Mouse (Mus musculus): ENCODE data around the gene Hhip. TPM values are rescaled to one million over a fixed set of nuclear protein-coding genes. Genes with fewer than 3 reads are reported as not detected.

Hhip gene
- polyA plus RNA-seq (2015; fragmentation: Nextera tagmentation; extraction: Ambion mirVana) = 8.9 and 10.6 TPM in 2 replicates

GRCm38 (mm10) chr8:80057198-80058174 lies at the start of gene Hhip:
Gene Hhip, minus strand, starts transcription at chr8:80058006.
- Histone ChIP-seq H3K4me1 (peaks cover 26% of the 10 kb centered on the region), H3K9me3 (no peaks in the 10 kb centered on the region), H3K4me3 (peak within 1 kb of the TSS; percentile 54), H3K4me2 (peak within 1 kb of the TSS; percentile 95), H3K27ac (no peak within 1 kb of the TSS), H3K9ac (peak within 1 kb of the TSS; percentile 66), H3K36me3 (no peaks in the 10 kb centered on the region), H3K27me3 (peaks cover 44% of the 10 kb centered on the region)
- WGBS = under 1% methylated on average over 39 of the region's 56 CpGs
- peak; percentile 54 for ATAC-seq (ENCODE audit: insufficient number of reproducible peaks, insufficient read depth, low FRiP score, low TSS enrichment, low read depth)

GRCm38 (mm10) chr8:80087021-80087420 lies 29.2 kb upstream of the Hhip start:
- no peaks in the 10 kb centered on the region for H3K9me3 ChIP-seq
- ATAC-seq (ENCODE audit: insufficient number of reproducible peaks, insufficient read depth, low FRiP score, low TSS enrichment, low read depth) = no peak
- H3K27ac ChIP-seq = no peak overlapping the region
- 73% methylated on average over 2 of the region's 2 CpGs for WGBS
- no peak overlapping the region for H3K9ac ChIP-seq
- H3K4me3 ChIP-seq = no peak overlapping the region
- no peak overlapping the region for H3K4me2 ChIP-seq
- H3K27me3 ChIP-seq = no peaks in the 10 kb centered on the region
- H3K36me3 ChIP-seq = no peaks in the 10 kb centered on the region
- no peaks in the 10 kb centered on the region for H3K4me1 ChIP-seq

- no peaks in the 10 kb centered on the region for H3K9me3 ChIP-seq
- H3K4me3 ChIP-seq = peak overlapping the region; percentile 54
- peak; percentile 49 for ATAC-seq (ENCODE audit: insufficient number of reproducible peaks, insufficient read depth, low FRiP score, low TSS enrichment, low read depth)
- H3K27me3 ChIP-seq = peaks cover 44% of the 10 kb centered on the region
- H3K9ac ChIP-seq = peak overlapping the region; percentile 58; the same call in 1 of the 2 replicates
- no peak overlapping the region for H3K27ac ChIP-seq
- H3K4me2 ChIP-seq = peak overlapping the region; percentile 95
- peaks cover 26% of the 10 kb centered on the region for H3K4me1 ChIP-seq
- no peaks in the 10 kb centered on the region for H3K36me3 ChIP-seq
- 2% methylated on average over 8 of the region's 12 CpGs for WGBS
These were observed 387 bp upstream of the Hhip start for GRCm38 (mm10) chr8:80058193-80058592.

GRCm38 (mm10) chr8:80056331-80057070 lies 1.3 kb downstream of the Hhip start:
- Histone ChIP-seq H3K4me3 (peak overlapping the region; percentile 54), H3K9ac (peak overlapping the region; percentile 66), H3K36me3 (no peaks in the 10 kb centered on the region), H3K4me1 (peaks cover 28% of the 10 kb centered on the region), H3K27ac (no peak overlapping the region), H3K4me2 (peak overlapping the region; percentile 95), H3K27me3 (peaks cover 47% of the 10 kb centered on the region), H3K9me3 (no peaks in the 10 kb centered on the region)
- 5% methylated on average over 13 of the region's 13 CpGs for WGBS
- no peak for ATAC-seq (ENCODE audit: insufficient number of reproducible peaks, insufficient read depth, low FRiP score, low TSS enrichment, low read depth)

- Histone ChIP-seq H3K4me2 (peak overlapping the region; percentile 95), H3K27ac (no peak overlapping the region), H3K4me3 (peak overlapping the region; percentile 54), H3K4me1 (peaks cover 29% of the 10 kb centered on the region), H3K9me3 (no peaks in the 10 kb centered on the region), H3K27me3 (peaks cover 49% of the 10 kb centered on the region), H3K9ac (0 out of 2 replicates have a peak overlapping the region, but pooled peaks have one; percentile 44), H3K36me3 (no peaks in the 10 kb centered on the region)
- WGBS = 4% methylated on average over 10 of the region's 10 CpGs
- no peak for ATAC-seq (ENCODE audit: insufficient number of reproducible peaks, insufficient read depth, low FRiP score, low TSS enrichment, low read depth)
These were observed 2.0 kb downstream of the Hhip start for GRCm38 (mm10) chr8:80055777-80056176.

- Histone ChIP-seq H3K4me3 (peak overlapping the region; percentile 54), H3K27ac (no peak overlapping the region), H3K4me2 (peak overlapping the region; percentile 95), H3K36me3 (no peaks in the 10 kb centered on the region), H3K9ac (no peak overlapping the region), H3K9me3 (no peaks in the 10 kb centered on the region), H3K4me1 (peaks cover 29% of the 10 kb centered on the region), H3K27me3 (peaks cover 49% of the 10 kb centered on the region)
- no peak for ATAC-seq (ENCODE audit: insufficient number of reproducible peaks, insufficient read depth, low FRiP score, low TSS enrichment, low read depth)
- WGBS = 27% methylated on average over 6 of the region's 6 CpGs
These were observed 2.7 kb downstream of the Hhip start for GRCm38 (mm10) chr8:80055094-80055493.

GRCm38 (mm10) chr8:80054216-80054615 lies 3.6 kb downstream of the Hhip start:
- Histone ChIP-seq H3K4me3 (no peak overlapping the region), H3K4me1 (peaks cover 29% of the 10 kb centered on the region), H3K27me3 (peaks cover 49% of the 10 kb centered on the region), H3K36me3 (no peaks in the 10 kb centered on the region), H3K27ac (no peak overlapping the region), H3K9ac (no peak overlapping the region), H3K9me3 (no peaks in the 10 kb centered on the region), H3K4me2 (peak overlapping the region; percentile 95; the same call in 1 of the 2 replicates)
- WGBS = 18% methylated on average over 4 of the region's 4 CpGs
- no peak for ATAC-seq (ENCODE audit: insufficient number of reproducible peaks, insufficient read depth, low FRiP score, low TSS enrichment, low read depth)

GRCm38 (mm10) chr8:80052838-80053237 lies 5.0 kb downstream of the Hhip start:
- H3K4me1 ChIP-seq = peaks cover 26% of the 10 kb centered on the region
- no peak overlapping the region for H3K27ac ChIP-seq
- H3K27me3 ChIP-seq = peaks cover 42% of the 10 kb centered on the region
- H3K4me2 ChIP-seq = no peak overlapping the region
- no peaks in the 10 kb centered on the region for H3K9me3 ChIP-seq
- H3K36me3 ChIP-seq = no peaks in the 10 kb centered on the region
- WGBS = 83% methylated on average over 1 of the region's 1 CpGs
- no peak for ATAC-seq (ENCODE audit: insufficient number of reproducible peaks, insufficient read depth, low FRiP score, low TSS enrichment, low read depth)
- no peak overlapping the region for H3K4me3 ChIP-seq
- no peak overlapping the region for H3K9ac ChIP-seq

- peaks cover 17% of the 10 kb centered on the region for H3K4me1 ChIP-seq
- H3K9ac ChIP-seq = no peak overlapping the region
- H3K36me3 ChIP-seq = no peaks in the 10 kb centered on the region
- H3K4me3 ChIP-seq = no peak overlapping the region
- H3K27me3 ChIP-seq = peaks cover 31% of the 10 kb centered on the region
- H3K9me3 ChIP-seq = no peaks in the 10 kb centered on the region
- WGBS = 24% methylated on average over 5 of the region's 5 CpGs
- no peak overlapping the region for H3K4me2 ChIP-seq
- H3K27ac ChIP-seq = no peak overlapping the region
- ATAC-seq (ENCODE audit: insufficient number of reproducible peaks, insufficient read depth, low FRiP score, low TSS enrichment, low read depth) = no peak
These were observed 6.3 kb downstream of the Hhip start for GRCm38 (mm10) chr8:80051494-80051893.

- no peak for ATAC-seq (ENCODE audit: insufficient number of reproducible peaks, insufficient read depth, low FRiP score, low TSS enrichment, low read depth)
- no peaks in the 10 kb centered on the region for H3K36me3 ChIP-seq
- H3K27me3 ChIP-seq = peaks cover 23% of the 10 kb centered on the region
- 60% methylated on average over 15 of the region's 15 CpGs for WGBS
- no peak overlapping the region for H3K4me2 ChIP-seq
- no peaks in the 10 kb centered on the region for H3K9me3 ChIP-seq
- 0 out of 2 replicates have a peak, but pooled peaks cover 3% of the 10 kb centered on the region for H3K4me1 ChIP-seq
- no peak overlapping the region for H3K27ac ChIP-seq
- no peak overlapping the region for H3K4me3 ChIP-seq
- no peak overlapping the region for H3K9ac ChIP-seq
These were observed 8.4 kb downstream of the Hhip start for GRCm38 (mm10) chr8:80049256-80050005.

GRCm38 (mm10) chr8:80048256-80048655 lies 9.6 kb downstream of the Hhip start:
- WGBS = 38% methylated on average over 4 of the region's 4 CpGs
- no peak overlapping the region for H3K27ac ChIP-seq
- 0 out of 2 replicates have a peak, but pooled peaks cover 3% of the 10 kb centered on the region for H3K4me1 ChIP-seq
- H3K27me3 ChIP-seq = peaks cover 17% of the 10 kb centered on the region
- no peak overlapping the region for H3K4me3 ChIP-seq
- no peak for ATAC-seq (ENCODE audit: insufficient number of reproducible peaks, insufficient read depth, low FRiP score, low TSS enrichment, low read depth)
- H3K36me3 ChIP-seq = no peaks in the 10 kb centered on the region
- no peak overlapping the region for H3K4me2 ChIP-seq
- no peaks in the 10 kb centered on the region for H3K9me3 ChIP-seq
- no peak overlapping the region for H3K9ac ChIP-seq
